Mouse (Mus musculus): ENCODE results near the gene Cd247. TPM values are rescaled to one million over a fixed set of nuclear protein-coding genes. Genes with fewer than 3 reads are reported as not detected.

The Cd247 gene
- polyA plus RNA-seq, 1 experiment from 2014 or later, result 1.3 TPM

DNA sequence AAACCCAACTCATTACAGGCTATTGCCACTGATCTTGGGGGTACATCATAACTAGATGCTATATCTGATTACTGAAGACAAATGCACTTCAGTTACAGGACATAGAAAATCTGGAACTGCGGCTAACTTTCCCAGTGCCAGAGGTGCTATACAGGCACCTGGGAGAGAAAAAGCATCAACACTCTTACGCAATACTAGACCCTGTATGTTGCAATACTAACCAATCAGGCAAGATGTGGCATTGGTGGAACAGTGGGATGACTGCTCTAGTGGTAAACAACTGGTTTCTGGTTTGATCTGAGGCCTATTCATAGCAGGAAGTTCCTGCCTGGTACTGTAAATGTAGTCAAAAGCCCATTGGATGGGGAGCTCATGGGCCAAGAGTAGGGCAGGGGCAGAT is 90.3 kb downstream of the Cd247 start:
- no peak overlapping the region for H3K4me2 ChIP-seq (replicated peaks; ENCODE audit: low read depth, low read length)
- no peaks in the 10 kb centered on the region for H3K4me1 ChIP-seq (replicated peaks; ENCODE audit: control insufficient read depth, insufficient read depth, low read length)
- H3K9me3 ChIP-seq (ENCODE audit: control insufficient read depth, low read length), result no peaks in the 10 kb centered on the region
- H3K36me3 ChIP-seq (ENCODE audit: control insufficient read depth, insufficient read depth, low read length), result no peaks in the 10 kb centered on the region
- WGBS, result 98% methylated on average over 2 of the region's 2 CpGs
- no peak overlapping the region for H3K27ac ChIP-seq (ENCODE audit: low read depth, low read length)
- no peak for ATAC-seq (ENCODE audit: low FRiP score)
- DNase-seq (ENCODE audit: low spot score), result no peak
- H3K27me3 ChIP-seq (ENCODE audit: control insufficient read depth, insufficient read depth, low read length), result no peaks in the 10 kb centered on the region
- no peak overlapping the region for H3K9ac ChIP-seq (ENCODE audit: low read depth, low read length)
- no peak overlapping the region for H3K4me3 ChIP-seq (ENCODE audit: low read depth, low read length)

DNA sequence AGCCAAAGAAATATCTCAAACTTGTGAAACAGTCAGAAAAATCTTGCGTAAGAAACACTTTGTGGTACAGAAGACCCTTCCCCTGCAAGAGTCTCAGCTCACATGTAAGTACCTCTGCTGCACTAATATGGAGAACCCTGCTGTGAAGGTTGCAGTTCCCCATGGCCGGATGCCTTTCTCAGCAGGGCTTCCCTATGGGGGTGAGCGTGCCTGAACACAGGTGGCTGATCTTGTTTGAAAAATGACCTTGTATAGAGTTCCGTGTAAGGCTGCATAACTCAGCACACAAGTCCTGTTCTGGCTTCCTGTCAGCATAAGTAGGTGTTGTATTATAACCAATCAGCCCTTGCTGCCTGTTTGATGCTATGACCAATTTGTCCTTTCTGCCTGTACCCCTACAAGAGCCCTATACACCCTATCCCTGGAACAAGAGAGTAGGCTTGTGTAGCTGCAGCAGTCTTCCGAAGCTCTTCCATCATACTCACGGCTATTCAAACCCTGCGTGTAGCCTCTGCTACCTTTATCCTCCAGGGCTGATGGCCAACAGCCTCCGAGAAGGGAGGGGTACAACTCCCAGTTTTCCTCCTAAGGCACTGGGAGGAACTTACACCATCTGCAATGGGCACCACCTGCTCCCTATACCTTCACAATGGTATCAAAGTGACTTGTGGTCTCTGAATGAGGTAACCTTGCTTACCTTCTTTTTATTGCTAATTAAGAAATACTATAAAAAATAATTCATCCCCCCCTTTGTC is 93.8 kb downstream of the Cd247 start:
- no peak overlapping the region for H3K4me3 ChIP-seq (ENCODE audit: low read depth, low read length)
- ATAC-seq (ENCODE audit: low FRiP score), result no peak
- no peak for DNase-seq (ENCODE audit: low spot score)
- H3K9ac ChIP-seq (ENCODE audit: low read depth, low read length), result no peak overlapping the region
- H3K9me3 ChIP-seq (ENCODE audit: control insufficient read depth, low read length), result no peaks in the 10 kb centered on the region
- 58% methylated on average over 8 of the region's 8 CpGs for WGBS
- no peak overlapping the region for H3K27ac ChIP-seq (ENCODE audit: low read depth, low read length)
- H3K4me2 ChIP-seq (replicated peaks; ENCODE audit: low read depth, low read length), result no peak overlapping the region
- no peaks in the 10 kb centered on the region for H3K36me3 ChIP-seq (ENCODE audit: control insufficient read depth, insufficient read depth, low read length)
- no peaks in the 10 kb centered on the region for H3K27me3 ChIP-seq (ENCODE audit: control insufficient read depth, insufficient read depth, low read length)
- H3K4me1 ChIP-seq (replicated peaks; ENCODE audit: control insufficient read depth, insufficient read depth, low read length), result no peaks in the 10 kb centered on the region

DNA sequence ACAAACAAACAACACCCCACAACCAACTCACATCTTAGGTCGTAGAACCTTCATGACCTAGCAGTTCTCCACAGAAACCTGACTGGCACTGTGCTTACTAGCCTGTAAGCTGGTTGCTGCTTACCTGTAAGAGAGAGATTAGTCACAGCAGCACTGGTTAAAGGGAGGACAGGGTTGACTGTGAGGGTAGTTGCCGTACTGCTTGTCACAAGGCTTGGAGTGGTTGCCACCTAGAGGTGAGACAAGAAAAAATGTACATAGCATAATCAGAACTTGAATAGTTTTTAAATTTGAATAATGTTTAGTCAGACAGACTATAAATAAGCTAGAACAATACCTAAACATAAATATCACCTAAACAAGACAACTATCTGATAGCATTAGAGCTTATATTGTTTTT is 103.2 kb downstream of the Cd247 start:
- ATAC-seq (ENCODE audit: low FRiP score) (no peak), DNase-seq (ENCODE audit: low spot score) (no peak)
- H3K9me3 ChIP-seq (ENCODE audit: control insufficient read depth, low read length), result no peaks in the 10 kb centered on the region
- H3K4me1 ChIP-seq (replicated peaks; ENCODE audit: control insufficient read depth, insufficient read depth, low read length), result no peaks in the 10 kb centered on the region
- H3K9ac ChIP-seq (ENCODE audit: low read depth, low read length), result no peak overlapping the region
- peaks cover 8% of the 10 kb centered on the region for H3K36me3 ChIP-seq (ENCODE audit: control insufficient read depth, insufficient read depth, low read length)
- WGBS, result 87% methylated on average over 2 of the region's 2 CpGs
- no peak overlapping the region for H3K27ac ChIP-seq (ENCODE audit: low read depth, low read length)
- H3K27me3 ChIP-seq (ENCODE audit: control insufficient read depth, insufficient read depth, low read length), result no peaks in the 10 kb centered on the region
- H3K4me3 ChIP-seq (ENCODE audit: low read depth, low read length), result no peak overlapping the region
- H3K4me2 ChIP-seq (replicated peaks; ENCODE audit: low read depth, low read length), result no peak overlapping the region

DNA sequence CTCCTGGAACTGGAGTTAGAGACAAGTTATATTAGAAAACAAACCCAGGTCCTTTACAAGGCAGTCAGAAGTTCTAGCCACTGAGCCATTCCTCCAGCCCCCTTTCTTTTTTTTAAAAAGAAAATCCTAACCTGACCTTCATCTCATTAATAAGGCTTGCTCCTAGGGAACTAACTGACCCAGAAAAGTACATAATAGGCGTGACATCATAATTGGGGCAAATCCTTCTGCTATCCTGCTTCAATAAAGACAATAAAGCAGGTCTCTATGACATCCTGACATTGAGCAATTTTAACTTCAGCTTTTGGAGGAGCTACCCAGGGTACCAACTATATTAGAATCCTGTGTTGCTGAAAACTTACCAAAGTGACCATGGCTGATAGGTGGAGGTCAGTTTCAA is 115.1 kb downstream of the Cd247 start:
- WGBS, result 78% methylated on average over 1 of the region's 1 CpGs
- peaks cover 3% of the 10 kb centered on the region; the same call in 1 of the 2 replicates for H3K36me3 ChIP-seq (ENCODE audit: control insufficient read depth, insufficient read depth, low read length)

DNA sequence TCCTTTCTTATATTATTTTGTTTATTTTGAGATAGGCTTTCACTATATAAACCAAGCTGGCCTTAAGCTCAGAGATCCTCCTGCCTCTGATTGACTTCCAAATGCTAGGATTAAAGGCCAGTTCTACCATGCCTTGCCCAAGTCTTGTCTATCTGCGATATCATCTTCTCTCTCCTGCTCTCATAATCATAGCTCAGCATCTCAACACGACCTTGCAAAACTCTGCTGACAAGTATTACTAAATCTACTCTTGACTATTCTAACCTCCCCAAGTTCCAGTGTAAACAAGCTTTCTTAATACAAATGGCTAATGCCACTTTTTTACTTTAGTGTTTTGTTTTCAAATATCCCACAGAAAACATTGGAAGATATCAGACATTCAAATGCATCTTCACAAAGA is 119.7 kb downstream of the Cd247 start:
- Histone ChIP-seq H3K9me3 (ENCODE audit: control insufficient read depth, low read length) (no peaks in the 10 kb centered on the region), H3K4me2 (replicated peaks; ENCODE audit: low read depth, low read length) (no peak overlapping the region), H3K4me1 (replicated peaks; ENCODE audit: control insufficient read depth, insufficient read depth, low read length) (no peaks in the 10 kb centered on the region), H3K9ac (ENCODE audit: low read depth, low read length) (no peak overlapping the region), H3K4me3 (ENCODE audit: low read depth, low read length) (no peak overlapping the region), H3K27ac (ENCODE audit: low read depth, low read length) (no peak overlapping the region), H3K27me3 (ENCODE audit: control insufficient read depth, insufficient read depth, low read length) (no peaks in the 10 kb centered on the region), H3K36me3 (ENCODE audit: control insufficient read depth, insufficient read depth, low read length) (peaks cover 3% of the 10 kb centered on the region; the same call in 1 of the 2 replicates)
- ATAC-seq (ENCODE audit: low FRiP score) (no peak), DNase-seq (ENCODE audit: low spot score) (no peak)
- 93% methylated on average over 2 of the region's 2 CpGs for WGBS

More for the DNA sequence above, 115.1 kb downstream of the Cd247 start:
- H3K4me3 ChIP-seq (ENCODE audit: low read depth, low read length), result no peak overlapping the region
- H3K27ac ChIP-seq (ENCODE audit: low read depth, low read length), result no peak overlapping the region
- H3K4me1 ChIP-seq (replicated peaks; ENCODE audit: control insufficient read depth, insufficient read depth, low read length), result no peaks in the 10 kb centered on the region
- H3K4me2 ChIP-seq (replicated peaks; ENCODE audit: low read depth, low read length), result no peak overlapping the region
- no peak for ATAC-seq (ENCODE audit: low FRiP score)
- DNase-seq (ENCODE audit: low spot score), result no peak
- no peak overlapping the region for H3K9ac ChIP-seq (ENCODE audit: low read depth, low read length)
- H3K27me3 ChIP-seq (ENCODE audit: control insufficient read depth, insufficient read depth, low read length), result no peaks in the 10 kb centered on the region
- H3K9me3 ChIP-seq (ENCODE audit: control insufficient read depth, low read length), result no peaks in the 10 kb centered on the region

DNA sequence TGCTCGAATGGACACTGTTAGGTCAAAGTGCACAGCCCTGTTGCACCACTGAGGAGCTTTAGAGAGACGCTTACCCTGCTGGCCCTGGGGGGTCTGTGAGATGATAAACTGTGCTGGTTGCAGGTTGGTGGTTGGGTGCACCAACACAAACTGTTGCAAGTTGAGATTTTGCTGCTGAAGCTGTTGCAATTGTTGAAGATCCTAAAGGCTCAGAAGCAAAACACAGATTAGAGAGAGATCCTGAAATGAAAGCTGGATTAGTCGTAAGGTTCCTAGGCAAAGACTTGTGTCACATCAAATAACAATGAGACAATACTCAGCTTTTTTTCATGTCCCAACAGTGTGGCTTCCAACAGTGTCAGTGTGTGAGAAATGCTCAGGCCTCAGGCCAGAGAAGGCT is 120.3 kb downstream of the Cd247 start:
- H3K9ac ChIP-seq (ENCODE audit: low read depth, low read length), result no peak overlapping the region
- ATAC-seq (ENCODE audit: low FRiP score) (no peak), DNase-seq (ENCODE audit: low spot score) (no peak)
- H3K36me3 ChIP-seq (ENCODE audit: control insufficient read depth, insufficient read depth, low read length), result peaks cover 3% of the 10 kb centered on the region; the same call in 1 of the 2 replicates
- H3K27ac ChIP-seq (ENCODE audit: low read depth, low read length), result no peak overlapping the region
- H3K4me3 ChIP-seq (ENCODE audit: low read depth, low read length), result no peak overlapping the region
- no peaks in the 10 kb centered on the region for H3K9me3 ChIP-seq (ENCODE audit: control insufficient read depth, low read length)
- no peaks in the 10 kb centered on the region for H3K27me3 ChIP-seq (ENCODE audit: control insufficient read depth, insufficient read depth, low read length)
- WGBS, result 71% methylated on average over 3 of the region's 3 CpGs
- H3K4me2 ChIP-seq (replicated peaks; ENCODE audit: low read depth, low read length), result no peak overlapping the region
- H3K4me1 ChIP-seq (replicated peaks; ENCODE audit: control insufficient read depth, insufficient read depth, low read length), result no peaks in the 10 kb centered on the region

DNA sequence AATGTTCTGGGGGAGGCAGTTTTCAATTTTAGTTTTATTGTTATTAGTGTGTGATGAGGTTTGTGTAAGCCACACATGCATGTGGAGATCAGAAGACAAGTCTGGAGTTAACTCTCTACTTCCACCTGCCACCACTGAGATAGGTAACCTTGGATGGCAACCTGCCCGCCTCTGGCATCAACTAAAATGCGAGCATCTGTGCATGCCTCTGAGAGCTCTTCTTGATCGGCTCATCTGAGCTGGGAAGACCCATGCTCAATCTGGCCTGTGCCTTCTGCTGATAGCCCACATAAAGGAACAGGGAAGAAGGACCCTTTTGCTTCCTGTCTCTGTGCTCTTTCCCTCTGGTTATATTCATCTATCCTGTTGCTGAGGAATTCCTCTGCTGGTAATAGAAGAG is 121.0 kb downstream of the Cd247 start:
- no peak overlapping the region for H3K4me3 ChIP-seq (ENCODE audit: low read depth, low read length)
- DNase-seq (ENCODE audit: low spot score), result no peak

DNA sequence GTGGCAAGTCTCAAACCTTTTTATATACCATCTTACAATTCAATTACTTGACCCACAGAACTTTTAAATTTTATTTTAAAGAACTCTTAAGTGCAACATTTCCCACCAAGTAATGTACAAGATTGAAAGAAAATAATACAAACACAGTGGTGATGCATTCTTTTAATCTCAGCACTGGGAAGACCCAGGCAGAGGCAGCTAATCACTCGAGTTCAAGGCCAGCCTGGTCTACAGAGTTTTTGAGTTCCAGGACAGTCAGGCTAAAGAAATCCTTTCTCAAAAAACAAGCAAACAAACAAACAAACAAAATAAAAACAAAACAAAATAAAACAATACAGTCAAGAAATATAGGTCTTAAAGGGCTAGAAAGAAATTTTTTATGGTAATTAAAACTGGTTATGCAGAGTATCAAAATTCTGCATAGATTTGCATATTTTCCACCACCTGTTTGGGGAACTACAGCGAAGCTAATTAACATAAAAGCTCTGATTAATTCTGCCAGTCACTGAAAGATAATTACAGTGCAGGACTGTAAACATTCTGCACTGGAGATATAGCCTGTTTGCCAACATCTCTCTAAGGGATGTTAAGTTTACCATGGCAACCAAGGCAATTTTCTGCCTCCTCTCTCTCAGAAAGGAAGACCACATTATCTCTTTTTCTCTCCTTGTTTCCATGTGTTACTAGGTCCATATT is 125.4 kb downstream of the Cd247 start:
- H3K4me3 ChIP-seq (ENCODE audit: low read depth, low read length), result no peak overlapping the region
- no peak overlapping the region for H3K4me2 ChIP-seq (replicated peaks; ENCODE audit: low read depth, low read length)
- no peaks in the 10 kb centered on the region for H3K9me3 ChIP-seq (ENCODE audit: control insufficient read depth, low read length)
- no peaks in the 10 kb centered on the region for H3K4me1 ChIP-seq (replicated peaks; ENCODE audit: control insufficient read depth, insufficient read depth, low read length)
- no peaks in the 10 kb centered on the region for H3K27me3 ChIP-seq (ENCODE audit: control insufficient read depth, insufficient read depth, low read length)
- ATAC-seq (ENCODE audit: low FRiP score), result no peak
- H3K27ac ChIP-seq (ENCODE audit: low read depth, low read length), result no peak overlapping the region
- H3K9ac ChIP-seq (ENCODE audit: low read depth, low read length), result no peak overlapping the region
- DNase-seq (ENCODE audit: low spot score), result no peak
- 82% methylated on average over 2 of the region's 2 CpGs for WGBS
- peaks cover 4% of the 10 kb centered on the region; the same call in 1 of the 2 replicates for H3K36me3 ChIP-seq (ENCODE audit: control insufficient read depth, insufficient read depth, low read length)

More for the DNA sequence above, 121.0 kb downstream of the Cd247 start:
- Histone ChIP-seq H3K4me1 (replicated peaks; ENCODE audit: control insufficient read depth, insufficient read depth, low read length) (no peaks in the 10 kb centered on the region), H3K27me3 (ENCODE audit: control insufficient read depth, insufficient read depth, low read length) (no peaks in the 10 kb centered on the region), H3K27ac (ENCODE audit: low read depth, low read length) (no peak overlapping the region), H3K36me3 (ENCODE audit: control insufficient read depth, insufficient read depth, low read length) (peaks cover 3% of the 10 kb centered on the region; the same call in 1 of the 2 replicates), H3K9ac (ENCODE audit: low read depth, low read length) (no peak overlapping the region), H3K4me2 (replicated peaks; ENCODE audit: low read depth, low read length) (no peak overlapping the region), H3K9me3 (ENCODE audit: control insufficient read depth, low read length) (no peaks in the 10 kb centered on the region)
- WGBS, result 92% methylated on average over 3 of the region's 3 CpGs
- ATAC-seq (ENCODE audit: low FRiP score), result no peak

DNA sequence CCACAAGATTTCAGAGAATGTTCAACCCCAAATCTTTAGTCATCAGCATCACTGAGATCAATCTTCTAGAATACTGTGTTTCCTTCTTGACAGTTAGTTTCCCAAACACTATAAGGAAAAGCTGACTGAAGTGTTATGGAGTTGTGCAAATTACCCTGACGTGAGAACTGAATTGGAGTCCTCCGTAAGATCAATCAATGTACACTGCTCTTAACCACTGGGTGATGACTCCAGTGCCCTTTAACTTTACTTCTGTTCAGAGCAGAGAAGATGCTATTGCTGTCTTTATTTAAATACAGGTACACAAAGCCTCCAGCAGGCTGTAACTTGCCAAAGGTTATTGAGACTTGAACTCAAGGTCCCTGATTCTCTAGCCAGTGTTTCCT is 125.9 kb downstream of the Cd247 start:
- WGBS, result 64% methylated on average over 2 of the region's 2 CpGs
- no peak overlapping the region for H3K9ac ChIP-seq (ENCODE audit: low read depth, low read length)
- H3K27ac ChIP-seq (ENCODE audit: low read depth, low read length), result no peak overlapping the region
- DNase-seq (ENCODE audit: low spot score) (no peak), ATAC-seq (ENCODE audit: low FRiP score) (no peak)
- no peak overlapping the region for H3K4me3 ChIP-seq (ENCODE audit: low read depth, low read length)
- no peaks in the 10 kb centered on the region for H3K27me3 ChIP-seq (ENCODE audit: control insufficient read depth, insufficient read depth, low read length)
- no peaks in the 10 kb centered on the region for H3K4me1 ChIP-seq (replicated peaks; ENCODE audit: control insufficient read depth, insufficient read depth, low read length)
- no peaks in the 10 kb centered on the region for H3K9me3 ChIP-seq (ENCODE audit: control insufficient read depth, low read length)
- H3K4me2 ChIP-seq (replicated peaks; ENCODE audit: low read depth, low read length), result no peak overlapping the region
- peaks cover 4% of the 10 kb centered on the region; the same call in 1 of the 2 replicates for H3K36me3 ChIP-seq (ENCODE audit: control insufficient read depth, insufficient read depth, low read length)
